Mouse (Mus musculus): Measurements from ENCODE around the gene Slc47a1. TPM values are rescaled to one million over a fixed set of nuclear protein-coding genes. Genes with fewer than 3 reads are reported as not detected.
"Not testable (repeated sequence)": the region's sequence is repeated elsewhere in the genome, so short reads cannot be mapped to it uniquely, and the experiment has no call there.

The Slc47a1 gene
- polyA plus RNA-seq, 1 experiment from 2014 or later, result 0.05 TPM

- no peak for DNase-seq (ENCODE audit: low spot score)
- no peak overlapping the region for H3K27ac ChIP-seq
- no peaks in the 10 kb centered on the region for H3K36me3 ChIP-seq
- WGBS, result 83% methylated on average over 4 of the region's 4 CpGs
- H3K27me3 ChIP-seq (ENCODE audit: low read depth, poor library complexity, severe bottlenecking), result peaks cover 57% of the 10 kb centered on the region
- H3K9me3 ChIP-seq (replicated peaks), result no peaks in the 10 kb centered on the region
- no peak overlapping the region for H3K4me3 ChIP-seq
- peaks cover 7% of the 10 kb centered on the region for H3K4me1 ChIP-seq
Measured at GRCm38 (mm10) chr11:61340374-61340773, 37.8 kb downstream of the Slc47a1 start.

GRCm38 (mm10) chr11:61337586-61337985 is 40.6 kb downstream of the Slc47a1 start:
- Histone ChIP-seq H3K9me3 (replicated peaks) (no peaks in the 10 kb centered on the region), H3K36me3 (no peaks in the 10 kb centered on the region), H3K4me1 (peaks cover 5% of the 10 kb centered on the region), H3K27me3 (ENCODE audit: low read depth, poor library complexity, severe bottlenecking) (peaks cover 30% of the 10 kb centered on the region), H3K4me3 (no peak overlapping the region), H3K27ac (no peak overlapping the region)
- WGBS, result 77% methylated on average over 10 of the region's 10 CpGs
- DNase-seq (ENCODE audit: low spot score), result no peak

- Histone ChIP-seq H3K27me3 (ENCODE audit: low read depth, poor library complexity, severe bottlenecking) (no peaks in the 10 kb centered on the region), H3K36me3 (no peaks in the 10 kb centered on the region), H3K4me3 (no peak overlapping the region), H3K9me3 (replicated peaks) (no peaks in the 10 kb centered on the region), H3K27ac (no peak overlapping the region), H3K4me1 (no peaks in the 10 kb centered on the region; the same call in 1 of the 2 replicates)
- DNase-seq (ENCODE audit: low spot score), result no peak
- 78% methylated on average over 10 of the region's 10 CpGs for WGBS
Measured at GRCm38 (mm10) chr11:61320904-61321687, 57.0 kb downstream of the Slc47a1 start.

GRCm38 (mm10) chr11:61319923-61320567 is 58.1 kb downstream of the Slc47a1 start:
- Histone ChIP-seq H3K4me1 (no peaks in the 10 kb centered on the region; the same call in 1 of the 2 replicates), H3K36me3 (no peaks in the 10 kb centered on the region), H3K4me3 (no peak overlapping the region), H3K27ac (no peak overlapping the region), H3K27me3 (ENCODE audit: low read depth, poor library complexity, severe bottlenecking) (no peaks in the 10 kb centered on the region), H3K9me3 (replicated peaks) (no peaks in the 10 kb centered on the region)
- no peak for DNase-seq (ENCODE audit: low spot score)
- 73% methylated on average over 3 of the region's 3 CpGs for WGBS

GRCm38 (mm10) chr11:61319233-61319922 is 58.8 kb downstream of the Slc47a1 start:
- H3K27ac ChIP-seq, result no peak overlapping the region
- no peaks in the 10 kb centered on the region; the same call in 1 of the 2 replicates for H3K4me1 ChIP-seq
- 67% methylated on average over 12 of the region's 12 CpGs for WGBS
- DNase-seq (ENCODE audit: low spot score), result no peak
- no peaks in the 10 kb centered on the region for H3K9me3 ChIP-seq (replicated peaks)
- H3K4me3 ChIP-seq, result no peak overlapping the region
- H3K27me3 ChIP-seq (ENCODE audit: low read depth, poor library complexity, severe bottlenecking), result no peaks in the 10 kb centered on the region
- H3K36me3 ChIP-seq, result no peaks in the 10 kb centered on the region

- DNase-seq (ENCODE audit: low spot score), result no peak
- 81% methylated on average over 2 of the region's 2 CpGs for WGBS
Measured at GRCm38 (mm10) chr11:61316864-61317263, 61.3 kb downstream of the Slc47a1 start.

GRCm38 (mm10) chr11:61310321-61310720 is 67.8 kb downstream of the Slc47a1 start:
- Histone ChIP-seq H3K4me3 (no peak overlapping the region), H3K27ac (no peak overlapping the region), H3K4me1 (peaks cover 13% of the 10 kb centered on the region), H3K36me3 (no peaks in the 10 kb centered on the region), H3K27me3 (ENCODE audit: low read depth, poor library complexity, severe bottlenecking) (no peaks in the 10 kb centered on the region), H3K9me3 (replicated peaks) (no peaks in the 10 kb centered on the region)
- WGBS, result 77% methylated on average over 7 of the region's 7 CpGs
- no peak for DNase-seq (ENCODE audit: low spot score)

More at GRCm38 (mm10) chr11:61316864-61317263, 61.3 kb downstream of the Slc47a1 start:
- Histone ChIP-seq H3K27me3 (ENCODE audit: low read depth, poor library complexity, severe bottlenecking) (no peaks in the 10 kb centered on the region), H3K9me3 (replicated peaks) (no peaks in the 10 kb centered on the region), H3K4me3 (no peak overlapping the region), H3K4me1 (no peaks in the 10 kb centered on the region; the same call in 1 of the 2 replicates), H3K36me3 (no peaks in the 10 kb centered on the region), H3K27ac (no peak overlapping the region)

- Histone ChIP-seq H3K27me3 (ENCODE audit: low read depth, poor library complexity, severe bottlenecking) (no peaks in the 10 kb centered on the region), H3K4me3 (no peak overlapping the region), H3K27ac (no peak overlapping the region), H3K9me3 (replicated peaks) (no peaks in the 10 kb centered on the region), H3K36me3 (no peaks in the 10 kb centered on the region), H3K4me1 (peaks cover 13% of the 10 kb centered on the region)
- no peak for DNase-seq (ENCODE audit: low spot score)
- WGBS, result 65% methylated on average over 12 of the region's 12 CpGs
Measured at GRCm38 (mm10) chr11:61309831-61310230, 68.3 kb downstream of the Slc47a1 start.

GRCm38 (mm10) chr11:61307795-61308194 is 70.3 kb downstream of the Slc47a1 start:
- H3K4me3 ChIP-seq, result no peak overlapping the region
- no peak for DNase-seq (ENCODE audit: low spot score)
- H3K9me3 ChIP-seq (replicated peaks), result no peaks in the 10 kb centered on the region
- no peaks in the 10 kb centered on the region for H3K27me3 ChIP-seq (ENCODE audit: low read depth, poor library complexity, severe bottlenecking)
- no peak overlapping the region for H3K27ac ChIP-seq
- WGBS, result 42% methylated on average over 7 of the region's 7 CpGs
- H3K4me1 ChIP-seq, result peaks cover 13% of the 10 kb centered on the region
- no peaks in the 10 kb centered on the region for H3K36me3 ChIP-seq

GRCm38 (mm10) chr11:61305377-61305776 is 72.8 kb downstream of the Slc47a1 start:
- 80% methylated on average over 4 of the region's 4 CpGs for WGBS
- no peak overlapping the region for H3K4me3 ChIP-seq

GRCm38 (mm10) chr11:61304535-61304934 is 73.6 kb downstream of the Slc47a1 start:
- not testable (repeated sequence) for H3K4me3 ChIP-seq; H3K36me3 ChIP-seq; H3K4me1 ChIP-seq; H3K9me3 ChIP-seq (replicated peaks); H3K27me3 ChIP-seq (ENCODE audit: low read depth, poor library complexity, severe bottlenecking); DNase-seq (ENCODE audit: low spot score); H3K27ac ChIP-seq
- WGBS, result 95% methylated on average over 6 of the region's 10 CpGs

More at GRCm38 (mm10) chr11:61305377-61305776, 72.8 kb downstream of the Slc47a1 start:
- H3K27me3 ChIP-seq (ENCODE audit: low read depth, poor library complexity, severe bottlenecking), result no peaks in the 10 kb centered on the region
- H3K4me1 ChIP-seq, result peaks cover 15% of the 10 kb centered on the region
- no peak for DNase-seq (ENCODE audit: low spot score)
- no peaks in the 10 kb centered on the region for H3K9me3 ChIP-seq (replicated peaks)
- no peaks in the 10 kb centered on the region for H3K36me3 ChIP-seq
- no peak overlapping the region for H3K27ac ChIP-seq

- WGBS, result 18% methylated on average over 14 of the region's 16 CpGs
- peak overlapping the region; percentile 59 for H3K27ac ChIP-seq
- DNase-seq (ENCODE audit: low spot score), result peak; percentile 45
- no peaks in the 10 kb centered on the region for H3K27me3 ChIP-seq (ENCODE audit: low read depth, poor library complexity, severe bottlenecking)
- H3K4me1 ChIP-seq, result peaks cover 8% of the 10 kb centered on the region
- H3K36me3 ChIP-seq, result no peaks in the 10 kb centered on the region
- no peaks in the 10 kb centered on the region for H3K9me3 ChIP-seq (replicated peaks)
- peak overlapping the region; percentile 23 for H3K4me3 ChIP-seq
Measured at GRCm38 (mm10) chr11:61300716-61301392, 77.3 kb downstream of the Slc47a1 start.

All from limb, embryonic 10.5 days (tissue).